In the genomic region with DNA sequence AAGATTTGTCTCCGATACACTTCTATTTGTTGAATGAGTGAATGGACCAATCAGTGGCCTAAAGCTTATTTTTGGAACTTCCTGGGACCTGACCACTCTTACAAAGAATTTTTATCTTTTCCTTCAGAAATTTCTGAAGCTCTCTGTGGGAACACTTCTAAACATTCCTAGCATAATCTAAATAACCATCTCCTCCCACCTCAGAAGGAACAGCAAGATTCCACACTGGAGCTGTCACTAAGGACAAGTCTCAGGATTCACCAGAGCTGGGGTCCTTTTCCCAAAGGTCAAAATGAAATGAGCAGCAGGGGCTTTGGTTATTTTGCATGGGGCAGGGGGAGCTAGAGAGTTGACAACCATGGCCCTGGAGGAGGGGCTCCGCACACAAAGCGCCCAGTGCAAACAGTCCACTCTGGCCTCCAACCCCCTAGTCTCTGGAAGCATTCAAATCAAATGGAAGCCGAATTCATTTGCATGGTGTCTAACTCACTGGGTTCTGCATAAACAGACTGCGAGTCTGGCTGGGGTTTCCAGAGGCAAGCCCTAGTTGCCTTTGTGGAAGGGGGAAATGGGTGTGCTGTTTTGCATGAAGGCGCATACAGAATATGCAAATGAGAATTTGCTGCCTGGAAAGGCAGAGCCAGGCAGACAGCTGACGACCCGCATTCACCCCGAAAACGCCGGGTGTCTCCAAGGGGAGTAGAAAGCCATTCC, we compare ENCODE assay signal across 9 mouse cellular contexts. TPM values are rescaled to one million over a fixed set of nuclear protein-coding genes. Genes with fewer than 3 reads are reported as not detected.
A peak's percentile ranks its signal among the peaks of the same experiment; 100 is the strongest.
DNase-seq lines count a peak whose midpoint lies in the region; ATAC-seq lines count a peak whose summit lies in the region.
"Had no signal": no experiment of that assay in that cellular context is flagged by ENCODE, and none has a peak within 500 bp of the region (broad histone marks: within the 10 kb centered on the region; RNA-seq: fewer than 3 reads in every experiment).

No protein-coding gene starts in this region.

- 6% methylated on average over 11 of the region's 11 CpGs for WGBS in hindbrain, embryonic 11.5 days

- H3K9me3 ChIP-seq in hindbrain, embryonic 11.5 days (ENCODE audit: control insufficient read depth, low read length) = no peaks in the 10 kb centered on the region

- H3K36me3 ChIP-seq in hindbrain, embryonic 11.5 days (ENCODE audit: control insufficient read depth, insufficient read depth, low read length) = no peaks in the 10 kb centered on the region

- no peak overlapping the region for H3K4me2 ChIP-seq in hindbrain, embryonic 11.5 days (replicated peaks; ENCODE audit: low read depth, low read length)

- H3K9ac ChIP-seq in hindbrain, embryonic 11.5 days (ENCODE audit: low read depth, low read length) = 0 out of 2 replicates have a peak overlapping the region, but pooled peaks have one; percentile 0

- H3K27ac ChIP-seq in hindbrain, embryonic 11.5 days (ENCODE audit: low read depth, low read length) = peak overlapping the region; percentile 47

- DNase-seq in kidney, postnatal 14 days = peak; percentile 19
- no peak for DNase-seq in kidney, adult 11 months
- peak; percentile 81 for DNase-seq in embryo, embryonic 10 days (ENCODE audit: low spot score)
- DNase-seq in hindbrain, embryonic 11.5 days (ENCODE audit: low spot score) = peak; percentile 81
- peak; percentile 64 for DNase-seq in neural tube, embryonic 10.5 days (ENCODE audit: extremely low spot score, low spot score)
- DNase-seq in cerebellum, adult 11-12 months = no peak
- DNase-seq in adrenal gland, adult (ENCODE audit: inconsistent age in 2 of 2, low spot score in 1 of 2) = no peak
- DNase-seq in cerebellum, postnatal 36 days = no peak
- DNase-seq: adrenal gland, postnatal 14 days had no signal

- H3K27me3 ChIP-seq in hindbrain, embryonic 11.5 days (ENCODE audit: control insufficient read depth, insufficient read depth, low read length) = no peaks in the 10 kb centered on the region

- no peak overlapping the region for H3K4me3 ChIP-seq in hindbrain, embryonic 11.5 days (ENCODE audit: low read depth, low read length)

- peak; percentile 94 for ATAC-seq in hindbrain, embryonic 11.5 days (ENCODE audit: low FRiP score)

- peaks cover 11% of the 10 kb centered on the region for H3K4me1 ChIP-seq in hindbrain, embryonic 11.5 days (replicated peaks; ENCODE audit: control insufficient read depth, insufficient read depth, low read length)

RNA-seq across cellular contexts. Expression of a gene that starts 18.3 kb away (rescaled TPM):
- 25.9 and 28.0 TPM in 2 replicates for polyA plus RNA-seq in hindbrain, embryonic 11.5 days (2014; fragmentation: Nextera tagmentation; extraction: Ambion mirVana)

Comparison
In these comparisons a context has a peak if more than half of its experiments do, and no peak if none do; other contexts are left out.
1. DNase-seq: peak in kidney, postnatal 14 days (single experiment), embryo, embryonic 10 days (single experiment), hindbrain, embryonic 11.5 days (single experiment) and neural tube, embryonic 10.5 days (single experiment); none in kidney, adult 11 months (single experiment), cerebellum, adult 11-12 months (single experiment), adrenal gland, adult (0 of 2) and cerebellum, postnatal 36 days (0 of 2).